Mouse (Mus musculus): ENCODE data around the gene Cd209g.
"Not testable (repeated sequence)": the region's sequence is repeated elsewhere in the genome, so short reads cannot be mapped to it uniquely, and the experiment has no call there.

Cd209g gene

DNA sequence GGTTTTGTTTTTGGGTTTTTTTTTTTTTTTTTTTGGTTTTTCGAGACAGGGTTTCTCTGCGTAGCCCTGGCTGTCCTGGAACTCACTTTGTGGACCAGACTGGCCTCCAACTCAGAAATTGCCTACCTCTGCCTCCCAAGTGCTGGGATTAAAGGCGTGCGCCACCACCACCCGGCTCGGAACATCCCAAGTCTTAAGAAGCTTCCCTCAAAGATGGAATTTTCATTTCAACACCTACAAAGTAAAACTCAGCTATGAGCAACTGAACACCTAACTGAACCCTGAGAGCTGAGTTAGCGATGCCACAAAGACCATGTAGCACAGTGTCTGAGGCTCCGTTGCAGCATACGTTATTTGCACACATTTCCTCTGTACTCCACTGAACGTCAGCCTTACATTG is at the start of gene Cd209g:
Gene Cd209g (plus strand): TSS at position 301 of the 400 bp plus-strand sequence.
- in situ Hi-C loops (cut with MboI, MseI): no loop called here

DNA sequence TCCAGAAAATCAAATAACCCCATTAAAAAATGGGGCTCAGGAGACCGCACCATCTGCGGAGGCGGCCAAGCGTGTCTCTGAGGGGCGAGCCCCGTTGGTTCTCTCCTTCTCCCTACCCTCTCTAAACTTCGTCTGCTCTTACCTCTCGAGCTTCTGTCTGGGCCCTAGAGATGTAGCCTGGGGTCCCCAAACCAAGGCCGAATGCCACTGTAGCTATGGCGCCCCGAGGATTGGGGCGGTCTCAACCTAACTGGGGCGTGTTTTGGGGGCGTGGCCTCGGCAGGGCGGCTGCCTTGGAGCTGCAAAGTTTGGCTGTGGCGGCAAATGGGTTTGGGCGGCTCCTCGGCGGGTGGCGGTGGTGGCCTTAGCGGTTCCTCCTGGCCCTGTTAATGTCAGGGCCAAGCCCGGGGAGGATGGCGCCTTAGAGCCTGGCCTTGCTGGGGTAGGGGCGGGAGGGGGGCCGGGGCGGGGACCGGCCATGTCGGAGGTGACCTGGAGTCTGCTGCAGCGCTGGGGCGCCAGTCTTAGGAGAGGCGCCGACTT is 46.6 kb upstream of the Cd209g start:
- in situ Hi-C loops (cut with MboI, MseI): not testable (repeated sequence)

DNA sequence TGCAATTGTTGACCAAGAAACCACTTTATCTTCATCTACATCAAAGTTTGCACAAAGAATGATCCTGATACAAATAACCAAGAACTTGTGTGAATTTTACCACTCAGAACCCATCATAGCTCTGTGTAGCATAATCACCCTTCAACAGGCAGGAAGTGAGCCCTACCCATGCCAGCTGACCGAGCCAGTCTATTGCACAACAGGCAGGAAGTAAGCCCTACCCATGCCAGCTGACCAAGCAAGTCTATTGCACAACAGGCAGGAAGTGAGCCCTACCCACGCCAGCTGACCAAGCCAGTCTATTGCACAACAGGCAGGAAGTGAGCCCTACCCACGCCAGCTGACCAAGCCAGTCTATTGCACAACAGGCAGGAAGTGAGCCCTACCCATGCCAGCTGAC is 45.4 kb upstream of the Cd209g start:
- in situ Hi-C loops (cut with MboI, MseI): not testable (repeated sequence)

DNA sequence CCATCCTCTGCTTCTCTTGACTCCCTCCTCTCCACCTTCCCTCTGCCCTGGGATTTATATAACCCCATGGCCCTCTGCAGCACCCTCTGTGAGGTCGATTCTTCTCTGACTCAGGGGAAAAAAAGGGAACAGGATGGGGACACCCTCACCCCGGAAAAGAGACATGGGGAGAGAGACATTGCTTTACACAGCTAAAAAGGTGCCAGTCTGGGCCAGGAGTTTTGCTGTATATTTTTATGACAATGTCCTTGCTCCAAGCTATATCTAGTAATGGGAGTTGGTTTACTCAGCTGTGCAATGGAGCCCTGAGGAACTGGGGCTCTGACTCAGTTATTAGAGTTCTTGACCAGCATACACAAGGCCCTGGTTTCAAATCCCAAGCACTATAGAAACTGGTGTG is 28.2 kb upstream of the Cd209g start, which contains the start of gene Cd209f:
Gene Cd209f (minus strand): TSS at position 101 of the 400 bp plus-strand sequence.
- in situ Hi-C loops (cut with MboI, MseI): not testable (repeated sequence)

DNA sequence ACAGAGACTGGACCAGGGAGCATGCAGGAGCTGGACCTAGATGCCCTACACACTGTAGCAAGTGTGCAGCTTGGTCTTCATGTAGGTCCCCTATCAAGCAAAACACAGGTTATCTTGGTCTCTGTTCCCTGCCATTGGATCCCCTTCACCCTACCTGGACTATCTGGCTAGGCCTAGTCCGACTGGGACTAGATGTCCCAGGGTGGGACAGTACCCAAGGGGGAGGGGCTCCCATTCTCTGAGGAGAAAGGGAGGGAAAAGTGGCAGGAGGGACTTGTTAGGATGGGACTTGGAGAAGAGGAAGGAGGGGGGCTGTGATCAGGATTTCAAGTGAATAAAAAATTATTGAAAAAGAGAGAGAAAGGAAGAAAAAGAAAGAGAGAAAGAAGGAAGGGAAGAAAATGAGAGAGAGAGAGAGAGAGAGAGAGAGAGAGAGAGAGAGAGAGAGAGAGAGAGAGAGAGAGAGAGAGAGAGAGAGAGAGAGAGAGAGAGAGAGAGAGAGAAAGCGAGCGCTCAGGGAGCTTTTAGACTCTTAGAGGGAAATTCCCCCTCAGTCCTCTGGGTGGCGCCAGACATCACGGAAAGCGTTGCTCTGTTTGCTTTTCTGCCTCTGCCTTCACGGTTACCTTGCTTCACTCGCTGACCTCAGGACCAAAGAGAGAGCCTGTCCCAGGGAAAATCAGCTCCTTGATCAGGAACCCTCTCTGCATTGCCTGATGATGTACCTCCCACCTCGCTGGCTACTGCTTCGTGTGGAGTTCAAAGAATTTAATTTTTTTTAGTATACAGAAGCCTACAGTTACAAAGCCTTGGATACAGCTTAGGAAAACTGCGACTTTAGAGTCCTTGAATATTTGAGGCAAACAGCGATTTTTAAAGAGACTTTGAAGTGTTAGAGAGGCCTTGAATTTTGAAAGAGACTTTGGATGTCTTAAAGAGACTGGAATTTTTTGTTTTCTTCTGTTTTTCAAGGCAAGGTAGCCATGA is 6.1 kb downstream of the Cd209g start:
- in situ Hi-C loops (cut with MboI, MseI): no loop called here

DNA sequence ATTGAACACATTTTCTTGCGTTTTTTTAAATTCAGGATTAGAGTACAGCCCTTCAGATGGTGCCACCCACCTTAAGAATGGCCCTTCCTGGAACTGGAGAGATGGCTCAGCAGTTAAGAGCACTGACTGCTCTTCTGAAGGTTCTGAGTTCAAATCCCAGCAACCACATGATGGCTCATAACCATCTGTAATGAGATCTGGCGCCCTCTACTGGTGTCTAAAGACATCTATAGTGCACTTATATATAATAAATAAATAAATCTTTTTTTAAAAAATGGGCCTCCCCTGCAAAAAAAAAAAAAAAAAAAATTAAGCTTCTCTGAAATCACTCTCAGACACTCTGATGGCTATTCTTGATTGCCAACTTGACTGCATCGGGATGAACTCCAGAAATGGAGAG is 7.8 kb downstream of the Cd209g start:
- in situ Hi-C loops (cut with MboI, MseI): no loop called here

DNA sequence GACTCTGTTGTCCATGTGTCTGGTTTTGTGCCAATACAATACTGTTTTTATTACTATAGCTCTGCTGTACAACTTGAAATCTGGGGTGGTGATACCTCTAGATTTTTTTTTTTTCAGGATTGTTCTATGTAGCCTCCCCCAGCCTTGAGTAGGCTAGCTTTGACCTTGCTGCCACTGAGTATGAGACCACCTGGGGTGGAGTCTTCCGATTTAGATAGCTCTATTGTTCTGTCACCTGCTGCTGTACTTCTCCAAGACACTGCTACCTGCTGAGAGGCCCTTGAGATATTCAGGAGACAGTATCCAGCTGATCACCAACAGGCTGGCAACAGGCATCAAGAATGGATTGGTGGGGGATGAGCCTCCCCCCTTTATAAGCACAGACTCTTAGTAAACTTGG is 13.4 kb downstream of the Cd209g start:
- in situ Hi-C loops (cut with MboI, MseI): no loop called here

DNA sequence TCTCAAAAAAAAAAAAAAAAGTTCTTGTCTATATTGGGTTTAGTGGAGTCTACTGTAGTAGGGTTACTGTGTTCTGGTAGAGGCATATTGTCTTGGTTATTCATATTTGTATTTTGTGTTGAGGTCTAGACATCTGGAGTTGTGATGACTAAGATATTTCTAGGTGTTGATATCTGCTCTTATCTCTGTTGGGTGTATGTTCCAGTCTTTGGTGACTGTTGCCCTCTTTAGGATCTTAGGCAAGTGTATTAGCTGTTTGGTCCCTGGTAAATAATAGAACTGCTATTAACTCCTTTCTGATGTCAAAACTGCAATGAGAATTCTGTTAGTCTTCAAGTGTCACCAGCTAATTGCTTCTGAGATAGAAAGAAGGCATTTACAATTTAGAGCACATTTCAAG is 21.0 kb downstream of the Cd209g start:
- in situ Hi-C loops (cut with MboI, MseI): no loop called here

DNA sequence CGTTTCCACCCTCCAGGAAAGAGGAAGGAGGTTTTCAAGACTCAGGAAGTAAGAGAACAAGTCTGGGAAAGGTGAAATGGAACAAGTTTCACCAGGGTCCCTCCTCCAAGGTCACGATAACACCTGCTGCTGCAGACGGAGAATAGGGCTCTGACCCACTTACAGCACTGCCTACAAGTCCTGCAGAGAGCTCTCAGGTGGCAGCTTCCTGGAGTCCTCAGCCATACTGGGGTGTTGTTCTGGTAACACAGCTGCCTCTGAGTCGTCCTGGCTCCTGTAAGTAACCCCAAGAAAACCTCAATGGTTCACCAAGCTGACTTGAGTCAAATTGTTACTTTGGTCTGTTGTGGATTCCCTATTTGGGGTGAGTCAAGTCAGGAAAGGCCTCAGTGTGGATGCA is 28.9 kb downstream of the Cd209g start:
- in situ Hi-C loops (cut with MboI, MseI): no loop called here

DNA sequence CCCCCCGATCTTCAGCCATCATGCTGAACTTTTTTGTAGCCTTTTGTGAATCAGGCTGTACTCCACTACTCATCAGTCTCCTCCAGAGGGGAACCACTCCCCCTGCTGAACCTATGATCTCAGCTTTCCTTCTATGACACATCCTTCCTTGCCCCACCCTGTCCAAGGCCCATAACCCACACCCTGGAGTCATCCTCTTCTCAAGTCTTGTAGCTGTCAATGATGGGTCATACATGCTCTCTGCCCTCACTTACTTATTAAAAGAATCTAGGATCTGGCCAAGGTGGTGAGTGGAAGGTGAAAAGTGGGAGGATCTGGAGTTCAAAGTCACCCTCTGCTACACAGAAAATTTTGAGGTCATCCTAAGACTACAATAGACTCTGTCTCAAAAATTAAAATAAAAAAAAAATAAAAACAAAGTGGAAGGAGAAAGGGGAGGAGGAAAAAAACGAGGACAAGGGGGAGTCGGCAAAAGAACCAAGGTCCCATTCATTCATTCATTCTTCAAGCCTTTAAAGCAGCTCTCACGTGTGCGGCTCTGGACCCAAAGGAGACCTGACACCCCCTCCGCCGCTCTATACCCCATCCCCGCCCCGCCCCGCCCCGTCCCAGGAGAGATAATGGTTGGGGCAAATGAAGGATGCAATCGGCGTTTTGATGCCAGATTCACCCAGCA is 31.4 kb downstream of the Cd209g start:
- in situ Hi-C loops (cut with MboI, MseI): loop anchor here (5.0 kb wide), 2 partner anchors 52 to 512 kb away; partner anchors contain the start of gene Prr36

DNA sequence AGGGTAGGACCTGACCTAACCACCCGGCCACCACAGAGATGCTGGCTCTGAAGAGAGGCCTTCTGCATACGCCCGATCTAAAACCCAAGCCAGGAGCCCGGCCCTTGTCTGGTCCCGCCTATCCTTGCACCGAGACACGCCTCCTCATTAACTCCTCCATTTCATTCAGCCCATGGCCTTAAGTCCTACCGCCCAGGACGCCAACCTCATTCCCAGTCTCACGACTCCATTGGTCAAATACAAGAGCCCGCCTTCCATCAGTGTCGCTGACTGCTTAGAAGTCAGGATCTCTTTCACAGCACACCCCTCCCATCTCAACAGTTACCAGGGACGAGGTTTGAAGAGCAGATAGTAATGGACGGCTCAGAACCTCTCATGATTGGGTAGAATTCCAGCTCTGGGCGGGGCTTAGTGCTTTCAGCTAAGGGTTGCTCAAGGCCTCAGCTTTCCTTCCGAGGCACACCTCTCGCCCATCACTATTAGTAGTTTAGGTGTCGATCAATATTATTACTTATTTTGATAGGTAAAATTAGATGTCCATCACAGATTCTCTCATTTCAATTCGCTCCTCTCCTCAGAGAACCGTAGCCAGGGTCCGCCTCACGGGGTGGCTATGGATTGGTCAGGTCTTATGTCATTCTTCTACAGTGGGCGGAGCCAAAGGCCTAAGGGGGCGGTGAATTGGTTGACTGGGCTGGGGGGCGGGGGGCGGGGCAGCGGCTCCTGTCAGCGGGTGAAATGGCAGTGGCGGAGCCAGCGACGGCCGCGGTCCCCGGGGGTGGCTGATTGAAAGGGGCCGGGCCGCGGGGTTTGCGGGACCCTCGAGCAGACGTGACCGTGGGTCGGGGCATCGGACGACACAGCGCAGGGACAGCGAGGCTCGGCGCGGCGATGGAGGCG is 32.2 kb downstream of the Cd209g start, which contains the start of gene Evi5l:
Gene Evi5l (plus strand): TSS at position 716 of the 900 bp plus-strand sequence.
- in situ Hi-C loops (cut with MboI, MseI): loop anchor here (5.0 kb wide), 2 partner anchors 51 to 511 kb away; partner anchors contain the start of gene Prr36

DNA sequence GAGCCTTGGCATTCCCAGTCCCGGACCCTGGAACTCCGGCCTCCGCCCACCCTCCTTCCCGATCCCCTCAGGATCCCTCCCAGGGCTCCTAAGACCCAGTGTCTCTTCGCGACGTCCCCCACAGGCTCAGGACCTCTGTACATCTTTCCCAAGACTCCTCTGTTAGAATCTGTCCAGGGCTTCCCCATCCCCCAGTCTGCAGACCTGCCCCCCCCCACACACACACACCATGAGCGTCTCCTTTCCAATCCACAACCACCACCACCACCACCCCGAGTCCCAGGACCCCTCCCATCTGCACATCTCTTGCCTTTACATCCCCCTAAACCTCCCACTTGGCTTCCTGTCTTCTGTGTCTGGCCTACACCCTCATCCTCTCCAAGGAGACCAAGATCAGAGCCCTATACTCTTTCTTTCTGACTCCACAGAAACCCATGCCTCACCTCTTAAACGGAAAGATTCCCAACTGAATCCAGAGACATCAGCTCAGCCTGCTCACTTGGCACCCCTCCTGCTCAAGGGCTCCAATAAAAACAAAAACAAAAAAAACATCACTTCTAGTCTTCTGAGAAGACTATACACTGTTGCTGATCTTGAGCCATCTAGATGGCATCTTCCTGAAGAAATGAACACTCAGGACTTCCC is 33.1 kb downstream of the Cd209g start:
- in situ Hi-C loops (cut with MboI, MseI): loop anchor here (5.0 kb wide), 2 partner anchors 50 to 510 kb away; partner anchors contain the start of gene Prr36

DNA sequence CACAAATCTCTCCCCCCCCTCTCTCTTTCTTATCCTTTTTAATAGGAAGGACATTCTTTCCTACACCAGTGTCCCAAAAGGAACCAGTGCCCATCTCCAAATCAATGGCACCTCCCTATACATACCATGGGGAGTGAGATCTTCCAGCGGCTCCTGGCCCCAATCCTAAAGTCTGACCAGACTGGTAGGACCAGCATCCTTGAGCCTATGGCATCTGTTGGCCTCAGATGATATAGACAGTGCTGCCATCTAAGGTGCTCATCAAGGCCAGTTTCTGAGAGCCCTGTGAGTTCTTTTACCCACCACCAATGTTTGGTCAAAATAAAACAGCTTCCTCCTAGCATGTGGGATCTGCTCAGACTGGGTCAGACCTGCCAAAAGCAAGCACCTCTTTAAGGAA is 34.0 kb downstream of the Cd209g start:
- in situ Hi-C loops (cut with MboI, MseI): loop anchor here (5.0 kb wide), 2 partner anchors 49 to 509 kb away; partner anchors contain the start of gene Prr36

DNA sequence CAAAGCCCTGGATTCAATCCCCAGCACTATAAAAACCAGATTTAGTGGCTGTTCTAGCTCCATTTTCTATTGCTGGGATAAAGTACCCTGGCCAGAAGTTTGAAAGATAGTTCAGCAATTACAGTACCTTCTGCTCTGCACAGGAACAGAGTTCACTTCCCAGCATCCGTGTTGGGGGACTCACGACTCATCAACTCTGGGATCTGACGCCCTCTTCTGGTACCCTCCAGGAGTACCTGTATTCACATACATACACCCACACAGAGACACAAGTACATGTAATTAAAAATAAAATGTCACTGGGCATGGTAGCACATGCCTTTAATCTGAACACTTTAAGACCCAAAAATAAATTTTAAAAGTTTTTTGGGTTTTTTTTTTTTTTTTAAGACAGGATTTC is 38.6 kb downstream of the Cd209g start:
- in situ Hi-C loops (cut with MboI, MseI): no loop called here

DNA sequence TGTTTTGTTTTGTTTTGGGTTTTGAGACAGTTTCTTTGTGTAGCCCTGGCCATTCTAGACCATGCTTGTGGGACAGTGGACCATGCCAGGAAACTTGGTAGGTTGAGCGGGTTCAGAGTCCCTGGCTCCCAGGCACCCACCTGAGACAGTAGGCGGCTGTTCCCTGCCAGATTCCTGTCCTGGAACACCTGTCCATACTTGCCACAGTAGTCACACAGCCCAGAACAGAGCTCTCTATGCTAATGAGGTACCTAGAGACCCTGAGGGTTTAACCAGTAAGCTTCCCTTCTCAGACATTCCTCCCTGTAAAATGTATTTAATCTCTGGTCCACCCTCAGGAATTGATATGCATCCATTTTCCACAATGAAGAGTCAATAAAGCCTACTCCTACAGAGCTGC is 40.1 kb downstream of the Cd209g start:
- in situ Hi-C loops (cut with MboI, MseI): no loop called here

DNA sequence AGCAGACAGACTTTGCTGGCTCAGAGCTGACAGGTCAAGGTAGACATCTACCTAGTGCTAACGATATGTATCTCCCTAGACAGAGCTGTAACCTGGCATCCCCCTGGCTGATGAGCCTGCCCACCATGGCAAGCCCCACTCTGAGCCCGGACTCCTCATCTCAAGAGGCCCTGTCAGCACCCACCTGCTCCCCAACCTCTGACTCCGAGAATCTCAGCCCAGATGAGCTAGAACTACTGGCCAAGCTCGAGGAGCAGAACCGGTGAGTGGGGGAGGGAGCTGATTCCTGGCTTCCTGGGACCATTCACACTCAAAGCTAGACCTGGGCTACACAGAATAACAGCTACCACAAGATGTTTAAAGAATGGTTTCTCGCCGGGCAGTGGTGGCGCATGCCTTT is 49.5 kb downstream of the Cd209g start:
- in situ Hi-C loops (cut with MboI, MseI): no loop called here

DNA sequence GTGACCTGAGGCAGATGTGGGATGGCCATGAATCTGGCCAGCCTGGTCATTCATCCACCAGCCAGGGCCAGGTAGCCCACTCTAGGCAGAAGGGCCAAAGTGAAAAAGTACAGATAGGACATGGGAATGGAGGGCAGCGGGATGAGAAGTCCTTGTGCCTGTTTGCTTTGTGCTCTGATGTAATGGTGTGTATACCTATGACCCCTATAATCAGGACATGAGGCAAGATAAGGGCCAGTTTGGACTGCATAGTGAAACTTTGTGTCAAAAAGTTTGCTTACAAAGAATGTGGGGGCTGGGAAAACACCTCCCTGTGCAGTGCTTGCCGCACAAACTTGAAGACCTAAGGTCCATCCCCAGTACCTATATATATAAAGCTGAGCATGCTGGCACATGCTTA is 52.3 kb downstream of the Cd209g start:
- in situ Hi-C loops (cut with MboI, MseI): no loop called here
